Mouse (Mus musculus) Patski (cell line): ENCODE results near the gene Nutm1. TPM values are rescaled to one million over a fixed set of nuclear protein-coding genes. Genes with fewer than 3 reads are reported as not detected.

ENCODE experiments used
- ATAC-seq: fragments of 100-300 bp; one replicate; pipeline ENCODE4 v1.8.0; 2021
- CTCF ChIA-PET: fragments of 350-600 bp; sonication (Branson Sonifier 250); formaldehyde crosslinking; loops from one replicate; lab custom pipeline; 2022; ENCODE audit warnings: inconsistent platforms; lab: Charles Lee
- POLR2A ChIA-PET: fragments of 350-600 bp; sonication (Branson Sonifier 250); formaldehyde crosslinking; loops from one replicate; lab custom pipeline; 2022; ENCODE audit warnings: antibody characterized with exemption, inconsistent platforms; lab: Charles Lee
- DNase-seq: peaks from one replicate; pipeline ENCODE4 v3.0.0-alpha.2; 2011; ENCODE audit warnings: low read depth, low spot score
- H3K27me3 ChIP-seq: fragments of 371-371 bp; one replicate; pipeline ENCODE4 v1.5.1; 2021
- CTCF ChIP-seq: fragments of 100-300 bp; IDR thresholded peaks from one replicate; pipeline ENCODE4 v1.5.1; 2021
- in situ Hi-C: fragments of 300-500 bp; cut with MboI; formaldehyde crosslinking; loops from 3 replicates; pipeline ENCODE4 v1.11.1; 2018; ENCODE audit warnings: low pct_unique_long_range_greater_than_20kb, mixed read lengths
- polyA plus RNA-seq: library from polyadenylated mRNA; unstranded; gene quantifications from one replicate; pipeline ENCODE4 v1.2.3, GENCODE M21; 2021

The Nutm1 gene
- polyA plus RNA-seq, 1 experiment from 2014 or later, result 0.10 TPM

DNA sequence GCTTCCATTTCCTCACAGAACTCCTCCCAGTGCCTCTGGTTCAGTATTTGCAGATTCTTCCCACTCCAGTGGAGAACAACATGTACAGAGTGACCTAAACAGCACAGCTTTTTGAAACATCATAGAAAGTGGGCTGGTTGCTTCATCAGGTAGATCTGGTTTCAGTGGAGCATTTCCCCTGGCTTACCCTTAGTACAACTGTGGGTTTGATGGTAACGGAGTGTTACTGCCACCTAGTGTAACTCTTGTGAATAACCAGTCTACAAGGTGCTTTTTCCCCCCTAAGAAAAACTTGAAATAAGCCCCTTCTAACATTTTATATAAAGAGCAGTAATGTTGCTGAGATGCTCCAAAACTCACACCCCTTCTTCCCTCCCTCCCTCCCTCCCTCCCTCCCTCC lies 43.1 kb downstream of the Nutm1 start:
- ChIA-PET POLR2A (no interaction called here), CTCF (interaction anchor here (0.7 to 2.1 kb wide), 4 partner anchors 15 to 37 kb away, joined by 3 to 9 read pairs (median 4); no protein-coding TSS in a partner anchor)
- DNase-seq (no peak), ATAC-seq (peak; percentile 79)
- peak; percentile 57 for TF ChIP-seq CTCF
- in situ Hi-C loops, result loop anchor here (25.0 kb wide), 1 partner anchor 1229 kb away; no protein-coding TSS in a partner anchor
- no peaks in the 10 kb centered on the region for H3K27me3 ChIP-seq

DNA sequence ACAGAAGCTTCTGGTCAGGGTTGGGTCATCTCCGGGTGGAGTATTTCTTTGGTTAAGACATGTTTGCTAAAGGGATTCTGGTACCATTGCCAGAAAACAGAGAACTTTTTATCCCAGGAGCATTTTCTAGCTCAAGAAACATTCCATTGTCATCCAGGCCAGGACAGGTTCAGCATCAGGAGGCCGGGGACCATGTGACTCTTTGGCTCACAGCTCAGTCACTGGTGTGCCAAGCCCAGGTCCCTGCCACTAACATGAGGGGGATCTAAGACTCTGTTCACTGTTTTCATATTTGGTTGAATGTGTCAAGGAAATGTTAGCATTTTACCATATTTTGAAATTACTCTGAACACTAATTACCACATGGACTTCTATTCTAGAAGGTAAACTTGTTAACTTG lies 48.4 kb downstream of the Nutm1 start:
- DNase-seq, result no peak
- in situ Hi-C loops, result loop anchor here (25.0 kb wide), 1 partner anchor 1223 kb away; no protein-coding TSS in a partner anchor
- ChIA-PET CTCF (interaction anchor here (1.0 to 1.5 kb wide), 2 partner anchors 14 to 28 kb away, joined by 3 to 5 read pairs; partner anchors contain the start of gene Lpcat4), POLR2A (no interaction called here)
- H3K27me3 ChIP-seq, result no peaks in the 10 kb centered on the region
- TF ChIP-seq CTCF, result no peak
- ATAC-seq, result no peak

DNA sequence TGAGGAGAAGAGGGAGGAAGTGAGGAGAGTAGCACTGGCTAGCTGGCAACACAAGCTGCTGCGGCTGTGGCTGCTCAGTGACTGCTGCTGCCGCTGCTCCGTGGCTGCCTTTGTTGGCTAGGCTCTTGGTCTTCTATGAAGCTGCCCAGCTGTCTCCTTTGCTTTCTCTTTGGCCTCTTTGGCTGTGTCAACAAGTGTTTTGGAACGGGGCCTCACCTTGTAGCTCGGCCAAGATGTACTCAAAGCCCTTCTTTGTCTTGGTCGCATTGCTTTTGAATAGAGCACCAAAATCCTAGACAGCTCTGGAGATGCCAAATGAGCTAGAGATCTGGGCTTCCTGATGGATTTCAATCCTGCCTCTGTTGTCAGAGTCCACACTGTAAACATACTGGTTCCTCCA lies 48.9 kb downstream of the Nutm1 start:
- DNase-seq (no peak), ATAC-seq (no peak)
- TF ChIP-seq CTCF, result no peak

DNA sequence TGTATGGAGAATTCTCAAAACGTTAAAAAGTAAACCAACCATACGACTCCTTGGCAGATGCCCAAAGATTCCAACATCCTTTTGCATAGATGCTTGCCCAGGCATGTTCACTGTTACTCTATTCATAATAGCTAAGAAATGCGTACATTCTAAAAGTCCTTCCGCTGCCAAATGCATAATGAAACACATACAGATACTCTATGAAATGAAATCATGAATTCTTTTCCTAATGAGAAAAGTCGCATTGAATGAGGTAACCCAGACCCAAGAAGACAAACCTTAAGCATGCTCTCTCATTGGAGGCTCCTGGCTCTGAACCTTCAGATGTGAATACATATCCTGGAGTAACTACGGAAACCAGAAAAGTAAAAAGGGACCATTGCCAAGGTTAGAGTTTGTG lies 56.0 kb downstream of the Nutm1 start:
- TF ChIP-seq CTCF, result no peak
- in situ Hi-C loops, result loop anchor here (5.0 to 25.0 kb wide), 2 partner anchors 59 to 1216 kb away; partner anchors contain the start of gene Nop10
- peak; percentile 82 for ATAC-seq
- ChIA-PET POLR2A (no interaction called here), CTCF (no interaction called here)
- H3K27me3 ChIP-seq, result no peaks in the 10 kb centered on the region
- DNase-seq, result no peak

More for the DNA sequence above, 48.9 kb downstream of the Nutm1 start:
- CTCF ChIA-PET, result interaction anchor here (1.0 to 1.5 kb wide), 2 partner anchors 13 to 29 kb away, joined by 3 to 5 read pairs; partner anchors contain the start of gene Lpcat4
- POLR2A ChIA-PET, result no interaction called here
- H3K27me3 ChIP-seq, result no peaks in the 10 kb centered on the region
- in situ Hi-C loops, result loop anchor here (25.0 kb wide), 1 partner anchor 1223 kb away; no protein-coding TSS in a partner anchor

Other genes with a start within 250 kb of the Nutm1 start
- gene Olfr1310, start 246.6 kb downstream of the Nutm1 start, polyA plus RNA-seq, result not detected
- not detected for gene Olfr1311, start 234.9 kb downstream of the Nutm1 start, polyA plus RNA-seq
- not detected for gene Olfr1312, start 209.1 kb downstream of the Nutm1 start, polyA plus RNA-seq
- not detected for gene Olfr1313, start 181.4 kb downstream of the Nutm1 start, polyA plus RNA-seq
- gene Olfr1314, start 162.5 kb downstream of the Nutm1 start, polyA plus RNA-seq, result 0.74 TPM
- not detected for gene Olfr1315-ps1, start 143.9 kb downstream of the Nutm1 start, polyA plus RNA-seq
- gene Olfr1316, start 124.3 kb downstream of the Nutm1 start, polyA plus RNA-seq, result 0.14 TPM
- 0.12 TPM for gene Olfr1317, start 119.0 kb downstream of the Nutm1 start, polyA plus RNA-seq
- gene Olfr1318, start 105.1 kb downstream of the Nutm1 start, polyA plus RNA-seq, result 0.13 TPM
- 46.9 TPM for gene Lpcat4, start 19.8 kb downstream of the Nutm1 start, polyA plus RNA-seq
- gene Nop10, start 2.6 kb upstream of the Nutm1 start, polyA plus RNA-seq, result 55.3 TPM
- 25.5 TPM for gene Slc12a6, start 6.5 kb upstream of the Nutm1 start, polyA plus RNA-seq
- gene Gm21985, start 7.0 kb upstream of the Nutm1 start, polyA plus RNA-seq, result 0.06 TPM
- 118 TPM for gene Emc4, start 108.7 kb upstream of the Nutm1 start, polyA plus RNA-seq
- 17.4 TPM for gene Katnbl1, start 119.9 kb upstream of the Nutm1 start, polyA plus RNA-seq
- 25.8 TPM for gene Emc7, start 195.7 kb upstream of the Nutm1 start, polyA plus RNA-seq
- gene Chrm5, start 221.5 kb upstream of the Nutm1 start, polyA plus RNA-seq, result not detected
- 13.3 TPM for gene Aven, start 233.7 kb upstream of the Nutm1 start, polyA plus RNA-seq